Mouse (Mus musculus): ENCODE results near the gene Exoc3l. TPM values are rescaled to one million over a fixed set of nuclear protein-coding genes. Genes with fewer than 3 reads are reported as not detected.

Exoc3l gene
- polyA plus RNA-seq, 1 experiment = 3.1 TPM

- no peak overlapping the region for H3K4me3 ChIP-seq (ENCODE audit: low read depth, low read length)
- peak overlapping the region; percentile 92 for H3K27ac ChIP-seq (ENCODE audit: insufficient read depth, low read depth, low read length)
- peaks cover 41% of the 10 kb centered on the region for H3K36me3 ChIP-seq (ENCODE audit: control insufficient read depth, insufficient read depth, low read length)
- WGBS = 16% methylated on average over 4 of the region's 4 CpGs
- no peaks in the 10 kb centered on the region for H3K27me3 ChIP-seq (ENCODE audit: control insufficient read depth, insufficient read depth, low read length)
- H3K4me1 ChIP-seq (ENCODE audit: control insufficient read depth, insufficient read depth, insufficient read length, low read length) = peaks cover 12% of the 10 kb centered on the region; the same call in 1 of the 2 replicates
- TF ChIP-seq POLR2A (IDR thresholded peaks at IDR 0.05; ENCODE audit: low read depth, low read length) (no peak), CTCF (IDR thresholded peaks at IDR 0.05; ENCODE audit: extremely low read depth, insufficient read length, insufficient replicate concordance, low read depth, low read length) (no peak)
Observed at GRCm38 (mm10) chr8:105338992-105339391, 43.1 kb upstream of the Exoc3l start.

- Histone ChIP-seq H3K27ac (ENCODE audit: insufficient read depth, low read depth, low read length) (no peak overlapping the region), H3K4me3 (ENCODE audit: low read depth, low read length) (no peak overlapping the region), H3K4me1 (ENCODE audit: control insufficient read depth, insufficient read depth, insufficient read length, low read length) (peaks cover 22% of the 10 kb centered on the region; the same call in 1 of the 2 replicates), H3K27me3 (ENCODE audit: control insufficient read depth, insufficient read depth, low read length) (no peaks in the 10 kb centered on the region), H3K36me3 (ENCODE audit: control insufficient read depth, insufficient read depth, low read length) (peaks cover 57% of the 10 kb centered on the region)
- TF ChIP-seq POLR2A (IDR thresholded peaks at IDR 0.05; ENCODE audit: low read depth, low read length) (no peak), CTCF (IDR thresholded peaks at IDR 0.05; ENCODE audit: extremely low read depth, insufficient read length, insufficient replicate concordance, low read depth, low read length) (no peak)
- 91% methylated on average over 32 of the region's 32 CpGs for WGBS
Observed at GRCm38 (mm10) chr8:105336373-105337130, 40.7 kb upstream of the Exoc3l start.

DNA sequence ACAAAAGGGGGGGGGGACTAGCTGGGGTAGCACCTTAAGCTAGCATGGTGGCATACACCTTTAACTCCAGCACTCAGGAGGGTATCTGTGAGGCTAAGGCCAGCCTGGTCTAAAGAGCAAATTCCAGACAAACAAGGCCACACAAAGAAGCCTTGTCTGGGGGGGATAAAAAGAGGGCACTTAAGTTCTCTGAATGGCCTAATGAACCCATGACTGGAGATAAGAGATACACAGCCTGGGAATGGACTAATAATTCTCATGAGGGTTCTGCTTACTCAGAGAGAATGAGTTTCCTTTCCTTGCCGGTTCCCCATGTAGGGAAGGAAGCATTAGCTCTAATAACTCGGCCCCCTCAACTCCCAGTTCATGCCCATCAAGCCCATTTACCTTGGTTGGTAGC, 36.6 kb upstream of the Exoc3l start:
- peaks cover 80% of the 10 kb centered on the region for H3K36me3 ChIP-seq (ENCODE audit: control insufficient read depth, insufficient read depth, low read length)
- H3K27me3 ChIP-seq (ENCODE audit: control insufficient read depth, insufficient read depth, low read length) = no peaks in the 10 kb centered on the region
- peak overlapping the region; percentile 79 for H3K27ac ChIP-seq (ENCODE audit: insufficient read depth, low read depth, low read length)
- TF ChIP-seq CTCF (IDR thresholded peaks at IDR 0.05; ENCODE audit: extremely low read depth, insufficient read length, insufficient replicate concordance, low read depth, low read length) (no peak), POLR2A (IDR thresholded peaks at IDR 0.05; ENCODE audit: low read depth, low read length) (no peak)
- H3K4me1 ChIP-seq (ENCODE audit: control insufficient read depth, insufficient read depth, insufficient read length, low read length) = peaks cover 26% of the 10 kb centered on the region
- no peak overlapping the region for H3K4me3 ChIP-seq (ENCODE audit: low read depth, low read length)
- WGBS = 34% methylated on average over 2 of the region's 2 CpGs

- no peaks in the 10 kb centered on the region for H3K27me3 ChIP-seq (ENCODE audit: control insufficient read depth, insufficient read depth, low read length)
- 84% methylated on average over 9 of the region's 9 CpGs for WGBS
- peak overlapping the region; percentile 11; the same call in 1 of the 2 replicates for H3K27ac ChIP-seq (ENCODE audit: insufficient read depth, low read depth, low read length)
- no peak overlapping the region for H3K4me3 ChIP-seq (ENCODE audit: low read depth, low read length)
- H3K4me1 ChIP-seq (ENCODE audit: control insufficient read depth, insufficient read depth, insufficient read length, low read length) = peaks cover 30% of the 10 kb centered on the region
- TF ChIP-seq POLR2A (IDR thresholded peaks at IDR 0.05; ENCODE audit: low read depth, low read length) = no peak
- no peak for TF ChIP-seq CTCF (IDR thresholded peaks at IDR 0.05; ENCODE audit: extremely low read depth, insufficient read length, insufficient replicate concordance, low read depth, low read length)
- H3K36me3 ChIP-seq (ENCODE audit: control insufficient read depth, insufficient read depth, low read length) = peaks cover 74% of the 10 kb centered on the region
Observed at GRCm38 (mm10) chr8:105331931-105332330, 36.0 kb upstream of the Exoc3l start.

- Histone ChIP-seq H3K27me3 (ENCODE audit: control insufficient read depth, insufficient read depth, low read length) (no peaks in the 10 kb centered on the region), H3K27ac (ENCODE audit: insufficient read depth, low read depth, low read length) (no peak overlapping the region), H3K36me3 (ENCODE audit: control insufficient read depth, insufficient read depth, low read length) (peaks cover 69% of the 10 kb centered on the region), H3K4me1 (ENCODE audit: control insufficient read depth, insufficient read depth, insufficient read length, low read length) (peaks cover 30% of the 10 kb centered on the region), H3K4me3 (ENCODE audit: low read depth, low read length) (no peak overlapping the region)
- WGBS = 91% methylated on average over 22 of the region's 22 CpGs
- no peak for TF ChIP-seq CTCF (IDR thresholded peaks at IDR 0.05; ENCODE audit: extremely low read depth, insufficient read length, insufficient replicate concordance, low read depth, low read length)
- TF ChIP-seq POLR2A (IDR thresholded peaks at IDR 0.05; ENCODE audit: low read depth, low read length) = no peak
Observed at GRCm38 (mm10) chr8:105331469-105331868, 35.6 kb upstream of the Exoc3l start.

- 37% methylated on average over 12 of the region's 12 CpGs for WGBS
- H3K27ac ChIP-seq (ENCODE audit: insufficient read depth, low read depth, low read length) = peak overlapping the region; percentile 10; the same call in 1 of the 2 replicates
- TF ChIP-seq CTCF (IDR thresholded peaks at IDR 0.05; ENCODE audit: extremely low read depth, insufficient read length, insufficient replicate concordance, low read depth, low read length) (no peak), POLR2A (IDR thresholded peaks at IDR 0.05; ENCODE audit: low read depth, low read length) (no peak)
- no peaks in the 10 kb centered on the region for H3K27me3 ChIP-seq (ENCODE audit: control insufficient read depth, insufficient read depth, low read length)
- H3K4me3 ChIP-seq (ENCODE audit: low read depth, low read length) = no peak overlapping the region
- peaks cover 58% of the 10 kb centered on the region for H3K36me3 ChIP-seq (ENCODE audit: control insufficient read depth, insufficient read depth, low read length)
- H3K4me1 ChIP-seq (ENCODE audit: control insufficient read depth, insufficient read depth, insufficient read length, low read length) = peaks cover 33% of the 10 kb centered on the region
Observed at GRCm38 (mm10) chr8:105330325-105330724, 34.4 kb upstream of the Exoc3l start.

- 15% methylated on average over 6 of the region's 6 CpGs for WGBS
- Histone ChIP-seq H3K4me1 (ENCODE audit: control insufficient read depth, insufficient read depth, insufficient read length, low read length) (peaks cover 27% of the 10 kb centered on the region), H3K36me3 (ENCODE audit: control insufficient read depth, insufficient read depth, low read length) (peaks cover 43% of the 10 kb centered on the region), H3K27me3 (ENCODE audit: control insufficient read depth, insufficient read depth, low read length) (no peaks in the 10 kb centered on the region), H3K27ac (ENCODE audit: insufficient read depth, low read depth, low read length) (peak overlapping the region; percentile 89; the same call in 1 of the 2 replicates), H3K4me3 (ENCODE audit: low read depth, low read length) (peak overlapping the region; percentile 94)
- TF ChIP-seq POLR2A (IDR thresholded peaks at IDR 0.05; ENCODE audit: low read depth, low read length) (no peak), CTCF (IDR thresholded peaks at IDR 0.05; ENCODE audit: extremely low read depth, insufficient read length, insufficient replicate concordance, low read depth, low read length) (no peak)
Observed at GRCm38 (mm10) chr8:105326968-105327367, 31.1 kb upstream of the Exoc3l start.

Measured in small intestine, adult 2 months (tissue).